Mouse (Mus musculus) thymus, adult 18-20 months (tissue): ENCODE results near the gene Coq8b.
"Not testable (repeated sequence)": the region's sequence is repeated elsewhere in the genome, so short reads cannot be mapped to it uniquely, and the experiment has no call there.

Experiments used
- DNase-seq, 2 experiments: peaks; one replicate each; pipeline ENCODE4 v3.0.0; 2022; ENCODE audit warnings: mixed read lengths in 2 of 2

The Coq8b gene

GRCm38 (mm10) chr7:27230781-27231180 lies 2.0 kb upstream of the Coq8b start:
- no peak for DNase-seq

GRCm38 (mm10) chr7:27231693-27232331 lies 1.0 kb upstream of the Coq8b start:
- DNase-seq: no peak

GRCm38 (mm10) chr7:27233300-27233699 lies 477 bp downstream of the Coq8b start:
- DNase-seq: no peak

- DNase-seq: no peak
Observed at GRCm38 (mm10) chr7:27235726-27236125, 2.9 kb downstream of the Coq8b start.

- DNase-seq: no peak
Observed at GRCm38 (mm10) chr7:27237527-27237926, 4.7 kb downstream of the Coq8b start.

- no peak for DNase-seq
Observed at GRCm38 (mm10) chr7:27238568-27238967, 5.7 kb downstream of the Coq8b start.

GRCm38 (mm10) chr7:27243211-27243610 lies 10.4 kb downstream of the Coq8b start:
- no peak for DNase-seq

- not testable (repeated sequence) for DNase-seq
Observed at GRCm38 (mm10) chr7:27244088-27244487, 11.3 kb downstream of the Coq8b start.

GRCm38 (mm10) chr7:27249146-27249545 lies 16.3 kb downstream of the Coq8b start:
- no peak for DNase-seq

GRCm38 (mm10) chr7:27249928-27250327 lies 17.1 kb downstream of the Coq8b start:
- no peak for DNase-seq

- no peak for DNase-seq
Observed at GRCm38 (mm10) chr7:27251946-27252345, 19.1 kb downstream of the Coq8b start.

GRCm38 (mm10) chr7:27255721-27256120 lies 22.9 kb downstream of the Coq8b start:
- no peak for DNase-seq

GRCm38 (mm10) chr7:27257046-27257851 lies 24.4 kb downstream of the Coq8b start:
- no peak for DNase-seq

- DNase-seq: no peak
Observed at GRCm38 (mm10) chr7:27257852-27258204, 25.0 kb downstream of the Coq8b start.

- peak; percentile 86 to 90 for DNase-seq
Observed at GRCm38 (mm10) chr7:27258205-27258899, 25.5 kb downstream of the Coq8b start, which contains the start of gene Numbl. Numbl (plus strand) TSS chr7:27258433.

GRCm38 (mm10) chr7:27259271-27259721 lies 26.5 kb downstream of the Coq8b start:
- no peak for DNase-seq

GRCm38 (mm10) chr7:27259771-27260170 lies 26.9 kb downstream of the Coq8b start:
- DNase-seq: no peak

GRCm38 (mm10) chr7:27260856-27261255 lies 28.0 kb downstream of the Coq8b start:
- no peak for DNase-seq

- DNase-seq: no peak
Observed at GRCm38 (mm10) chr7:27261888-27262287, 29.1 kb downstream of the Coq8b start.

- DNase-seq: no peak
Observed at GRCm38 (mm10) chr7:27264761-27265160, 31.9 kb downstream of the Coq8b start.

- no peak for DNase-seq
Observed at GRCm38 (mm10) chr7:27266515-27267128, 33.8 kb downstream of the Coq8b start.

- DNase-seq: no peak
Observed at GRCm38 (mm10) chr7:27271423-27271822, 38.6 kb downstream of the Coq8b start.

- DNase-seq: no peak
Observed at GRCm38 (mm10) chr7:27273739-27274351, 41.0 kb downstream of the Coq8b start.
